Mouse (Mus musculus): ENCODE results near the gene Gm26566.
"Not testable (repeated sequence)": the region's sequence is repeated elsewhere in the genome, so short reads cannot be mapped to it uniquely, and the experiment has no call there.

The Gm26566 gene

GRCm38 (mm10) chr4:88738480-88738879 lies 16.9 kb downstream of the Gm26566 start:
- in situ Hi-C loops (cut with MboI, MseI) = loop anchor here (5.0 kb wide), 1 partner anchor 41 kb away; no protein-coding TSS in a partner anchor

- in situ Hi-C loops (cut with MboI, MseI) = loop anchor here (5.0 kb wide), 1 partner anchor 42 kb away; no protein-coding TSS in a partner anchor
Observed at GRCm38 (mm10) chr4:88739036-88739435, 17.4 kb downstream of the Gm26566 start.

- in situ Hi-C loops (cut with MboI, MseI) = no loop called here
Observed at GRCm38 (mm10) chr4:88741426-88741825, 19.8 kb downstream of the Gm26566 start.

GRCm38 (mm10) chr4:88742771-88743371 lies 21.3 kb downstream of the Gm26566 start:
- in situ Hi-C loops (cut with MboI, MseI) = no loop called here

GRCm38 (mm10) chr4:88744207-88744606 lies 22.6 kb downstream of the Gm26566 start:
- in situ Hi-C loops (cut with MboI, MseI) = no loop called here

- in situ Hi-C loops (cut with MboI, MseI) = loop anchor here (5.0 to 10.0 kb wide), 2 partner anchors 37 to 1385 kb away; partner anchors contain the start of genes Gm13276 and Gm13277
Observed at GRCm38 (mm10) chr4:88749926-88750325, 28.3 kb downstream of the Gm26566 start.

- in situ Hi-C loops (cut with MboI, MseI) = loop anchor here (5.0 to 10.0 kb wide), 2 partner anchors 32 to 1390 kb away; partner anchors contain the start of genes Gm13276 and Gm13277
Observed at GRCm38 (mm10) chr4:88754818-88755340, 33.3 kb downstream of the Gm26566 start, which contains the start of gene Gm13271. Gene Gm13271, plus strand, starts transcription at chr4:88754868.

- in situ Hi-C loops (cut with MboI, MseI) = loop anchor here (10.0 kb wide), 1 partner anchor 1392 kb away; no protein-coding TSS in a partner anchor
Observed at GRCm38 (mm10) chr4:88756581-88757513, 35.2 kb downstream of the Gm26566 start.

- in situ Hi-C loops (cut with MboI, MseI) = loop anchor here (10.0 kb wide), 1 partner anchor 1393 kb away; no protein-coding TSS in a partner anchor
Observed at GRCm38 (mm10) chr4:88757628-88758031, 36.0 kb downstream of the Gm26566 start.

- in situ Hi-C loops (cut with MboI, MseI) = loop anchor here (10.0 kb wide), 1 partner anchor 1394 kb away; no protein-coding TSS in a partner anchor
Observed at GRCm38 (mm10) chr4:88758751-88759150, 37.1 kb downstream of the Gm26566 start.

- in situ Hi-C loops (cut with MboI, MseI) = loop anchor here (10.0 kb wide), 1 partner anchor 1395 kb away; no protein-coding TSS in a partner anchor
Observed at GRCm38 (mm10) chr4:88759610-88760268, 38.1 kb downstream of the Gm26566 start, which contains the start of gene Gm13283. Gene Gm13283, plus strand, starts transcription at chr4:88760119.

GRCm38 (mm10) chr4:88760431-88760830 lies 38.8 kb downstream of the Gm26566 start:
- in situ Hi-C loops (cut with MboI, MseI) = not testable (repeated sequence)

GRCm38 (mm10) chr4:88761776-88762175 lies 40.2 kb downstream of the Gm26566 start:
- in situ Hi-C loops (cut with MboI, MseI) = not testable (repeated sequence)

GRCm38 (mm10) chr4:88762341-88762740 lies 40.7 kb downstream of the Gm26566 start:
- in situ Hi-C loops (cut with MboI, MseI) = not testable (repeated sequence)

GRCm38 (mm10) chr4:88763384-88764018 lies 41.9 kb downstream of the Gm26566 start:
- in situ Hi-C loops (cut with MboI, MseI) = not testable (repeated sequence)
